Mouse (Mus musculus) adrenal gland, postnatal 36 days (tissue): ENCODE measurements around the gene Mtus2. TPM values are rescaled to one million over a fixed set of nuclear protein-coding genes. Genes with fewer than 3 reads are reported as not detected.
A peak's percentile ranks its signal among the peaks of the same experiment; 100 is the strongest.
"Not testable (repeated sequence)": the region's sequence is repeated elsewhere in the genome, so short reads cannot be mapped to it uniquely, and the experiment has no call there.

Experiments used
- DNase-seq, 2 experiments: peaks; one replicate each; pipeline ENCODE4 v3.0.0; 2021; ENCODE audit warnings: mixed read lengths in 1 of 2
- total RNA-seq, 2 experiments: library from RNA; stranded (reverse); gene quantifications; 2 replicates each; pipeline ENCODE4 v1.2.3; 2021

Gene Mtus2
- total RNA-seq, 2 experiments from 2014 or later = 1.1 to 4.2 TPM

- DNase-seq = no peak
Observed at GRCm38 (mm10) chr5:148115207-148115817, 158.2 kb downstream of the Mtus2 start.

GRCm38 (mm10) chr5:148124354-148124753, 167.2 kb downstream of the Mtus2 start:
- DNase-seq = no peak

GRCm38 (mm10) chr5:148130691-148131457, 173.8 kb downstream of the Mtus2 start:
- peak in 1 of 2 experiments; percentile 30 for DNase-seq

GRCm38 (mm10) chr5:148131458-148132131, 174.5 kb downstream of the Mtus2 start:
- no peak for DNase-seq

DNA sequence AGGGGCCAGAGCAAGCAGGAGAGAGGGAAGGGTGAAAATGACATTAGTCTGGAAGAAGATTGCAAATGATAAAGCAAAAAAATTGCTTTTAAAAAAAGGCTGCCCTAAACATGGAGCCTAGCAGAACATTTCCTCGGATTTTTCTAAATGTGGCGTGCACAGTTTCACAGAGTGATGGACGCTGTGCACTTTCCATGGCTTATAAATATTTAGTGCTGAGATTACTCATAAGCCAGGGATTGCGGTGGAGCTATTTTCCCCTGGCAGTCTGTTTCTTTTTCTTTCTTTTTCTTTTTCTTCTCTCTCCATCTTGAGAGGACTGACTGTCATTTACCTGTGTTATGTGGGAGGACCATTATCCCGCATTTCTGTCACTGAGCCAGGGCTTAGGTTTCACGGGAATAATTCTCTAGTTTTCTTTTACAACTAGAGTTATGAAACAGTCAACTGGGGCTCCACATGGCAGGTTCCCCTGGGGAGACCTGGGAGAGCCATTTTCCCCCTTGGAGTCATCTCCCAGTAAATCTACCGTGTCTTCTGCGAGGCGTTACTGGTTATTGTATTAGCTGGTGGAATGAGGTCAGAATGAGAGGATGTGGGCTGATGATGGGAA, 176.4 kb downstream of the Mtus2 start:
- no peak for DNase-seq

- DNase-seq = no peak
Observed at GRCm38 (mm10) chr5:148141662-148142061, 184.5 kb downstream of the Mtus2 start.

GRCm38 (mm10) chr5:148146200-148146823, 189.2 kb downstream of the Mtus2 start:
- DNase-seq = no peak

DNA sequence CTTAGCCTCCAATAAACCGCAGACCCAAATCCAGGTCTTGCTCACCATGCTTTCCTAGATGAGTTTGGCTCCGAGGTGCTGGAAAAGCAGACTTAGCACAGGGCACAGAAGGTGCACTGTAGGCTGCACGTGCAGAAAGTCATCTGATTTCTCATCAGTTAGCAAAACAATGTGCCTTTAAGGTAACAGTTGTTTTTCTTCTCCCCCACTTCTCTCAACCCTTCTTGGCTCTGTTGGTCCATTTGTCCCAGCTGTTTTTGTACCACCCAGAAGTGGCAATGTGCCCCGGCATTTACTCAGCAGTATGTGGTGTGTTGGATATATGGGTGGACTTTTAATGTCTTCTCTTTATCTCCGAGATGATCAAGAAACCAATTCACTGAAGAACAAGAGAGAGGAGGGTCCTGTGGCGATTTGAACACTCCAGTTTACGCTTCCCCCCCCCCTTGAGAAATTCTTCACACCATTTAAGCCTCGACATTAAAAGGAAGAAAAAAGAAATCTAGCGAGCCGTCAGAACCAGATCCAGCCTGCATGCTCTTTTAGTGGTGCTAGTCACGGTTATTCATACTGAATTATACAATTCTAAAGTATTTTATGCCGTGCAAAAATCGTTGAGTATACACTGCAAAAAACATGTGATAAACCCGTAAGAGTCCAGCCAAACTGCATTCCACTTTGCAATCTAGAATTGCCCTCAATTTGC, 194.9 kb downstream of the Mtus2 start:
- DNase-seq = no peak

DNA sequence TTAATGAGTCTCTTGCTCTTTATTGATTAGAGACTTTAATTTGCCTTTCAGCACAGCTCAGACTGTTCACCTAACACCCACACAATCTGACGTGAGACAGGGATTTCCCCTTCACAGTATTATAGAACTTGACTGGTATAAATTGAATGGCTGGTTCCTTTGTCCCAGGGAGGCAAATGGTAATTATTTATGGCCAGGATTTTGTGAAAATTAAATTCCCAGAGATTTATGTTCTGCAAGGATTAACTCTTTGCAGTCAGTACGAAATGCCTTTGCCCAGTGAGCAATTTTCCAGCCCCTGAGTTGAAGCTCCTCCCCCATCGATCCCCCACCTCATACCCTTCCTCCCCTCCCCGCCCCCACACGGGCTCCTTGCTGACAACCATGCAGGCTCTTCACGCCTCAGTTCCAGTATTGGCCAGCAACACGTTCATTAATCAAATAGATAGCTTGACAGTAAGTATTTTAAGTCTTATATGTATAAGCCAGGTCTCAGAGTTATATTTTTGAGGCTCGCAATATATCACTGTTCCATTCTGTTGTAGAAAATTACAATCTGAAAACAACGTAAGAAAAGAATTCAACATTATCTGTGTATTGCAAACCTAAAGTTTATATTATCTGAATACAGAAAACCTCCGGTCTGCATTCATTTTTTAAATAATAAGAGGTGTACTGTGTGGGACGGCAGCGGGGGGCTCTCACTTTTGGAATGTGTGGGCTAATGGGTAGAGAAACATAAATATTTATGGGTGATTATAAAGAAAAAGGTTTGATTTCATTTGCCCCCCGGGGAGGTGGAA, 195.7 kb downstream of the Mtus2 start:
- no peak for DNase-seq

GRCm38 (mm10) chr5:148153403-148153713, 196.2 kb downstream of the Mtus2 start:
- no peak for DNase-seq

GRCm38 (mm10) chr5:148154727-148155126, 197.6 kb downstream of the Mtus2 start:
- DNase-seq = no peak

GRCm38 (mm10) chr5:148159328-148159727, 202.2 kb downstream of the Mtus2 start:
- peak; percentile 10 to 48 for DNase-seq

DNA sequence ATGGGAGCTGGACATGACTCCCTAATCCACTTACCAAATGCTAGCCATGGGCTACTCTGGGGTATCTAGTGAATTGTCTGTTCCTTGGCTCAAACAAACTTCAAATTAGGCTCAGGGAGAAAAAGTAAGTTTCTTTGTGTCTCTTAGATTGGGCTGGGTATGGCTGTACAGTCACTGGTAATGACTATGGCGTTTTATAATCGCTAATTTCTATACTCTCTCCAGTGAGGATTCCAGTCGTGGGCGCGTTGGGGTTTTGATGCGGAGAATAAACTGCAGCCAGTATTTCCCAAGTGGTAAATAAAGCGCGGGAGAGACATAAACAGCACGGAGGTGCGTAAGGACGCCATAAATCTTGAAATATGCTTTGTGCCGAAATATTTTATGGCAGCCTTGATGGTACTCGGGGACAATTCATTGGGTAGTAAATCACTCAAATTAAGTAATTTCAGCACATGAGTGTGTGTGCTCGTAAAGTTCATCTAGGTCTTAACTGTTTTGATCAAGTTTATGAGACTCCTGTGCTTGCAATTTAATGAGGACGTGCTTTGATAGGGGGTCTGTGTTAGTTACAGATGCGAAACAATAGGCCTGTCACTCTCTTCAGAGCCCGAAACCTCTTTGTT, 203.5 kb downstream of the Mtus2 start:
- no peak for DNase-seq

GRCm38 (mm10) chr5:148165111-148165510, 208.0 kb downstream of the Mtus2 start:
- DNase-seq = no peak

DNA sequence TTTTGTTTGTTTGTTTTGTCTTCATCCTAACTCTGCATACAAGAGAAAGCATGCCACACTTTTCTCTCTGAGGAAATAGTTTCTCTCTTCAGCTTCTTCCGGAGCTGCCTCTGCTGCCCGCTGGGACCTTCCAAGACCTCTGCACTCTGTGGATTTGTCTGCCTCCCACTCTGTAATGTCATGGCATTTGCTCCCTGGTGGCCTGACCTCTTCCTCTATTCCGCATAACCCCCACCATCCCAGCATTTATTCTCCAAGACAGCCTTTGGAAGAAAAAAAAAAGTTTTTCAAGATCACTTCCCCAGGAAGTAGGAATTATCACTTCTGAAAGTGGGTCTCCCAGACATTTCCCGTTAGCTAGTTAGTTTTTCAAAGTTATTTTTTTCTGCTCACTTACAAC, 218.0 kb downstream of the Mtus2 start:
- DNase-seq = no peak

DNA sequence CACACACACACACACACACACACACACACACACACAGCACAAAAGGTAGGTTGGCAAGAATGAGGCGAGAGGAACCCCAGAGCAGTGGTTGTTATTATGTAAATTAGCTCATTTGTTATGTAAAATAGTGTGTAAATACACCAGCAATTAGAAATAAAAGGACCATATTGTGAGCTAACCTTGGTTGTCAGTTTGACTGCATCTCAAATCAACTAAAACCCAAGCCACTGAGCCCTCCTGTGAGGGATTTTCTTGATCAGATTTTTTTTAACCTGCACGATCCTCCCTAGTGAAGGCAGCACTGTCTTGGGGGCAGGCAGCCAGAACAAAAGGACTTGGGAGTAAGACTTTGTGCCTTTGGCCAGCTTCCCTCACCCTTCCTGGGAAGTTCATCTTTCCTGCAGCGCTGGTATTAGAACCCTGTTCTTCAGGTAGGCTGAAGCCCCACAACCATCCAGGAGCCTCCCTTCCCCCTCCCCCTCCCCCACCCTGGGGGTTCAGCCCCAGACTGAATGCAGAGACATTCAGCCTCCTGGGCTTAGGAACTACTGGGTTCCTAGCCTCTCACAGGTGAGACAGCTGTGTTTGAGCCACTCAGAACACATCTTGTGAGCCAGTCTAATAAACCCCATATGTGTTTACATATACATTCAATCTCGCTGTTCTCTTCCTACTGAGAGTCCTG, 218.8 kb downstream of the Mtus2 start:
- DNase-seq = no peak

DNA sequence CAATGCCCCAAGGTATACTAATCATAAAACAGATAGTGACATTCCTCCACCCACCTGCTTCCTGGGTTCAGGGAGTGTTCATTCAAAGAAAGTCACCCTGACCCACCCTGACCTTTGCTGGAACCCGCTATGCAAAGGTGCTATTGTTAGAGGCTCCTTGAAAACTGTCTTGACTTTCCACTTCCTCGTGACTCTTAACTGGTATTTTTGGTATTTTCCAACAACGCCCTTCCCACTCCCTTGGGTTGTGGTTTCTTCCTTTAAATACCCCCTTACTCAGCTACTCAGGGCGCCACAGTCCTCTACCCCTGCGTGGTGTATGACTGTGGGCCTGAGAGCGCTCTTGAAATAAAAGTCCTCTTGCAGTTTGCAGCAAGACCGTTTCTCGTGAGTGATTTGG, 219.4 kb downstream of the Mtus2 start:
- DNase-seq = not testable (repeated sequence)

- no peak for DNase-seq
Observed at GRCm38 (mm10) chr5:148179231-148179630, 222.1 kb downstream of the Mtus2 start.

GRCm38 (mm10) chr5:148180590-148181307, 223.6 kb downstream of the Mtus2 start:
- peak; percentile 23 to 58 for DNase-seq
